Mouse (Mus musculus) spleen, postnatal 4 days (tissue): ENCODE results near the gene Nmnat2.
A peak's percentile ranks its signal among the peaks of the same experiment; 100 is the strongest.

Experiments used
- DNase-seq, 2 experiments: peaks; one replicate each; pipeline ENCODE4 v3.0.0; 2022; ENCODE audit warnings: low spot score in 2 of 2

Gene Nmnat2

DNA sequence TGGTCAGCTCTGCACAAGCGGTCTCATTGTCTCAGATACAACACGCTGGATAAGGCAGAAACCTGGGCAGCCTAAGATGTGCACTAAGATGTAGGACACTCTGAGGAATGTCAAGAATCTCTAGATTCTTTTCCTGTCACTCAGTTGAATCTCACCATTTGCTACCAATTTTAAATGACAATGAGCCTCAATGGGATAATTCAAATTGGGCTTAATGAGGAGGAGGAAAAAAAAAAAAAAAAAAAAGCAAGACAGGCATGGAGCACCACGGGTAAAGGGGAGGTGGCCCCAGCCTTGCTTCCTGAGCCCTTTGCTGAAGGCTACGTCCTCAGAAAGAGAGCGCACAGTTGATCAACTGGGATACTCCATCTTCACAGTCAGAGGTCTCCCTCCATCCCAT is 138.4 kb downstream of the Nmnat2 start:
- DNase-seq = no peak

DNA sequence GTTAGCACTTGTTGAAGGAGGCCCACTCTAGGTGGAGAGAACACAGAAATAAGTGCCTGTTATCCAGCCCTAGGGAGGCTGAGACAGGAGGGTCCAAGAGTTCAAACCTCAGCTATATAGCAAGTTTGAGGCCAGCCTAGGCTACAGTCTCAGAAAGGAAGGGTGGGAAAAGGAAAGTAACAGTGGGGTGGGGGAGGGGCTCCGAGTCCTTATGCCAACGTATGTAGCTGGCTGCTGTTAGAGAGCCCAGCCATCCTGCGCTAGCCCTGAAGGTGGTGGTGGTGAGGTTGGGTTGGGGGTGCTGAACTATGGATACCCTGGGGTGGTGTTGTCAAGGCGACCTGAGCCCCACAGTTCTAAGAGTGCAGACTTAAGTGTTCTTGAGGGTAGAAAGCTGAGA is 138.8 kb downstream of the Nmnat2 start:
- DNase-seq = no peak

DNA sequence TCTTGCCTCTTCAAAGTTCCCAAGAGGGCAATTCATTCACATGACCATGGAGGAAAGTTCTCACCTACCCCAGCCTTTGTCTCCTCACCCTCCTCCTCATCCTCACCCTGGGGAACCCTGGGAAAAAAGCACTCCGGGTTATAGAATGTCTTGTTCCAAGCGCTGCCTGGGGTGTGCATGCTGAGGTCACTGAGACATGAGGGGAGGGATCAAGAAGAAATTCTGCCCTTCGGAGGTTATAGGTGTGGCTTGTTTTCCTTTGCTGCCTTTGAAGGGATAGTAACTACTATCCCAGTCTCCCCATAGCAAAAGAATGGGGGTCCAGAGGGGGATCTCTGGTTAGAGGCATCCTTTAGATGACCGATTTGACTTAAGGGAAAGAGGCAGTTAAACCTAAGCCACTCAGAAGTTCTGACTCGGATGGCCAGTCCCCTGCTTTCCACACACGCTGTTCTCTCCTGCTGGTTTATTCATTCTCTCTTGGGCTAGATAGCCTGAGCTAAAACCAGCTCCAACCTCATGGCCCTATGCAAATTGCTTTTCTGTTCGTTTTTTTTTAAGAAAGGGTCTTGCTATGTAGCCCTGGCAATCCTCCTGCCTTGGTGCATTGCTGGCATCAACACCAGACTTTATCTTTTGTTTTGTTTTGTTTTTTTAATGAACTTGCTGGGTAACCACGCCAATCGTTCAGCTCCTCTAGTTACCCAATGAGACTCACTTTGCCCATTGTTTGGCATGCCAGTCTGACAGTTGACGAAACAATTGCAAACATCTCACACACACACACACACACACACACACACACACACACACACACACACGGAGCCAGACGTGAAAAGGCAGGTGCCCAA is 139.7 kb downstream of the Nmnat2 start:
- DNase-seq = no peak

DNA sequence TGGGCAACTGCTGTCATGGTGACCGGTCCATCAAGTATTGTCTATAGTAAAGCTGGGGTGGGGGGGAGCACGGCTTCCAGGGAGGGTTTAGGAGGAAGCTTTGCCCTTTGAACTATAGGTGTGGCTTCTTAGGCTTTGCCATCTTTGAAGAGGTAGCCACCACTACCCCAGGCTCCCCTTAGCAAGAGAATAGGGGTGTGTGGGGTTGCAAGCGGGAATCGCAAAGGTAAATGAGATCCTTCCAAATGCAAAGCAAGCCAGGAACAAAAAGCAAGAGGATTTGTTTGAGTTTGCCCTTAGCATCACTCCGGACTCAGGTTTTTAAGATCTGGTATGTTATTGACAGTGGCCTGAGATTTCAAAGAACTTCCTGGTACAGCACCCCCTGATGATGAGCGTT is 140.5 kb downstream of the Nmnat2 start:
- no peak for DNase-seq

DNA sequence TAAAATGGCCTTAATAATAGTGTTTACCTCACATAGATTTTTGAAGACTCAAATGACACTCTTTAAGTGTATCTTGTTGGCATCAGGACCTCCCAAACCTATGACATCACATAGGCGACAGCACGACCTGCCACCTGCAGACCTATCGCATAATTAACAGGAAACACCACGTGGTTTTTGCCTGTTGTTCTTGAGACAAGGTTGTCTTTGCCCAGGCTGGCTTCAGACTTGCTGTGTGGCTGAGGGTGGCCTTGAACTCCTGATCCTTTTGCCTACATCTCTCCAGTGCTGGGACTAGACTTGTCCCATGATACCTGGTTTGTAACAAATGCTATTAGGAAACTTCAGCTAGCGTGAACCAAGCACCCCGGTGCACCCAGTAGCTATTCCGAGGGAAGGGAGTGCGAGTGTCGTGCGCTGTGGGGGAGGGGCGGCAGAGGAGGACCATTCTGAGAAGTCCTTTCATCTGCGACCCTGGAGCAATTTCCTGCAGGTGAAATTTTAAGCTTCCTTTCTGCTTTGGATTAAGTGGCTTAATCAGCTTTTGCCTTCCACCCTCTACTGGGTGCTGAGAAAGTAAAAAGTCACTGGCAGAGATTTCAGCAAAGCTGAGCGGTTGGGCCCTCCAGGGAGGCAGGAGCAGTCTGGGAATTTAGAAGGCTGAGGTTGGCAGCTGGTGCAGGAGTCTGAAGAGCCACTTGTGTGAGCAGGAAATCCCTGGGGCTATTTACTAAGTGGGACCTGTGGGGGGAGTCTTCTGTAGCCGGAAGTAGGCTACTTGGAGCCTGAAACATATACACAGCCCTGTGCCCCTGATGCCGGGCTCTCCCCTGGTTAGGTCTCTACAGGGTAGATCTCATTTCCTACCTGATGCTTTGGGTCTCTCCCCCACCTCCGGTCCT is 141.3 kb downstream of the Nmnat2 start:
- DNase-seq = no peak

DNA sequence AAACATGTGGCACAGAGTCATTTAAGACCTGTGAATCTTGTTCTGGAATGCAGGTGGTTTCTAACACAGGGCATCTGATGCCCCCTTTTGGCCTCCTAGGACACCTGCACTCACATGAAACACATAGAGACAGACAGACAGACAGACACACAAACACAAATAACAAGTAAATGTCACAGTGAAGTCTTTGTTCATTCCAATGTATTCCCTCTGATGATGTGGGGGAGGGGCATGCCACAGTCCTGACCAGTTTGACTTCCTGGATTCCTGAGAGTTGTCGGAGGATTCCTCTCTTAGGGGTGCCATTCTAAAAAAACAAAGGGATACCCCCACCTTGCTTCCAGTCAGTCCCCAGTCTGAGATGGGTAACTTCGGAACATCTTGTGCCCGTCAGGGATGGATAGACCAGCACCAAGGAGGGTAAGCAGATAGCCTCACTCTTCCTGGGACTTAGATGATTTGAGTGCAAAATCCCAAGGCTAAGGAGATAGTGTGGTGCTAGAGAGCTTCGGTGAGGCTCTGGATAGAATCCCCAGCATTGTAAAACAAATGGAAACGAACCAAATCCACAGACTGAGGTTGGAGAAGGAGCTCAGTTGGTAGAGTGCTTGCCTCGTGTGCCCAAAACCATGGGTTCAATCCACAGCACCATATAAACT is 142.4 kb downstream of the Nmnat2 start:
- no peak for DNase-seq

DNA sequence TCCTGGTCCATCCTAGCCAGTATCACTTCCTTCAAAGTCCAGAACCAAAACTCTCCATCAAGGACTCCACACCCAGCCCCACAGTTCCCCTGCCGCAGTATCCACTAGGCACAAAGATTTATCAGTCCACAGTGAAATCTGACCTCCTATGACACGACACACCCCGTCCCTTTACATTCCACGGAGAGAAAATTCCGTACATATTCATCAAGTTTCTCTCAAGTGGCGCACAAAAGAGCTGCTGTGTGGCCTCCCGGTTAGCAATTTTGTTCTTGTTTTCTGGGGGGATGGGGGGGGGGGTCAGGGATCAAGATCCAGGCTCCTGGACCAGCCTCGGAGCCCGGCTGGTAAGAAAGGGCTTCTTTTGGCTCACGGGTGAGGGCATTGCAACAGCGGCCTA is 143.8 kb downstream of the Nmnat2 start:
- no peak for DNase-seq

DNA sequence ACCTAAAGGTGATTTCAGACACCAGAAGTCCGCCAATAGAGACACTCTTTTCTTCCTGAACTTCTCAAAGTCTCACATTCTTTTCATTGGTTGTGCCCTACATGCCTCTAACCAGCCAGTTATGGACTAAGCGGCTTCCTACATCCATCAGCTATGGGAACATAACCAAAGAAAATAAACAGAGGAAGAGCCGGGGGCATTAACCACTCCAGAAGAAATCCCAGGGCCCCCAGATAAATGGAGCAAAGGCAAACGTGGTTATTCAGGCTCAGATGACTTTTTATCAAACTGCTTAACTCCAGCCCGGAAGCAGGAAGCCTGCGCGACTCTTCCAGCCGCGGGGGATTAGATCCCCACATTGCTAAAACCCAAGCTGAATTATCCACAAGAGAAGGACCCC is 146.1 kb downstream of the Nmnat2 start:
- no peak for DNase-seq

DNA sequence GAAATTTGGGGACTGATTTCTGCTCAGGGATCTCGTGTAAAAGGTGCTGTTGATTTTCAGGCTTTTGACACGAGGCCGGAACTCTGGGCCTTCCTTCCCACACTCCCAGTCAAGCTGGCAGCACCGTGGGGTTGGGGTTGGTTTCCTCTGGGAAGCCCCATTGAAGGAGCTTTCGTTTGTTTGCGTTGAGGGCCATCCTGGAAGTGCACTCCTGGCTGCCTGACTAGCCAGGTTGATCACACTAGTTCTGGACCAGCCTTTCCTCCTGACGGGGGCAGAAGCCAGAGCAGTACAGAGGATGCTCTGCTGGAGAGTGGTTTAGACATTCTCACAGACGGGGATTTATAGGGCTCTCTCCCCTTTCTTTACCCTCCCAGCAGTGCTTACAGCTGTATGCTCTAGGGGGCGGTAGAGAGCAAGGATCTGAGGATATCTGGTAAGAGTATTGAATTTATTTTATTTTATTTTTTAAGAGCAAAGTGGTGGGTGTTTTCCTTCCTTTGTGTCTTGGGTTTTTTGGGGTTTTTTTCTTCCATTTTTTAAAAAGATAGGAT is 146.6 kb downstream of the Nmnat2 start:
- peak; percentile 44 to 76 for DNase-seq

DNA sequence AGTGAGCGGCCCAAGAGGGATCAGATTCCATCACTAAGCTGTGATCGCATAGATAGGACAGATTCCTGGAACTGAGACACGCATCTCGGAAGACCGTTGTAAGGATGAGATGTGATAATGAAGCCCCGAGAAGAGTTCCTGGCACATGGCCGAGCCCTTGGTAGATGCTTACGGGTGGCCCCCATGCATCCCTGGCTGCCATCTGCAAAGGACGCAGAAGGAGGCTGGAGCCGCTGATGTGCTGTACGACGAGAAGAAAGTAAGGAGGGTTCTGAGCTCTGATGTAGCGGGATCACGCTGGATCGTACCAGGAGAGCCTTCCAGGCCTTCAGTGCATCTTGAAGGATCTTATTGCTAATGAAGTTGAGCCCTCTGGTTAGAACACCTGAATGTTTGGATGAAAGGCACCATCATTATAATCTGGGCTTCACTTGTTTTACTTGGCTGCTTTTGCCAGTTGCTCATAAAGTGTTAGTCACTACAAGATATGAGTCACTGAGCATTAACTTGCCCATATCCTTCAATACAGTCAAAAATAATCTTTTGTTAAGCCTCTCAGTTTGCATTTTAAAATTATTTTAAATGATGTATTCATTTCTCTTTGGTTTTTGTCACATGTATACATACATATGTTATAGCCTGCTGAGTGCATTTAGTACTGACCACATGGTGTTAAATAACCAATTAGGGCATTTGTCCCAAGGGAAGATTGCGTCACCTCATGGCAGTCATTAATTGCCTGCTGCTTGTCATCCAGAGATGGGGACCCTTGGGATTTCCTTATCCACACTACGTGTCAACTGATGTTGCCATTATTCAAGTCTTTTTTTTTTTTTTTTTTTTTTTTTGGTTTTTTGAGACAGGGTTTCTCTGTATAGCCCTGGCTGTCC is 147.7 kb downstream of the Nmnat2 start:
- DNase-seq = no peak

DNA sequence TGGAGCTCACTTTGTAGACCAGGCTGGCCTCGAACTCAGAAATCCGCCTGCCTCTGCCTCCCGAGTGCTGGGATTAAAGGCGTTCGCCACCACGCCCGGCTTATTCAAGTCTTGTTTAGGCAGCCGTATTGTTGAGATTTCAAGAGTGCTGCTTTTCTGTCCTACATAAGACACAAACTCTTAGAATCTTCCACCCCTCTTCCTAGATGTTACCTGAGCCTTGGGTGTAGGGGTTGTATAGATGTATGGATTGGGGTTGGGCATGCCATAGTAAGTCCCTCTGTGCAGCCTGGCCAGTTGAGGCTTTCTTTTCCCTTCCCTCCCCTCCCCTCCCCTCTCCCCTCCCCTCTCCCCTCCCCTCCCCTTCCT is 148.4 kb downstream of the Nmnat2 start:
- no peak for DNase-seq

DNA sequence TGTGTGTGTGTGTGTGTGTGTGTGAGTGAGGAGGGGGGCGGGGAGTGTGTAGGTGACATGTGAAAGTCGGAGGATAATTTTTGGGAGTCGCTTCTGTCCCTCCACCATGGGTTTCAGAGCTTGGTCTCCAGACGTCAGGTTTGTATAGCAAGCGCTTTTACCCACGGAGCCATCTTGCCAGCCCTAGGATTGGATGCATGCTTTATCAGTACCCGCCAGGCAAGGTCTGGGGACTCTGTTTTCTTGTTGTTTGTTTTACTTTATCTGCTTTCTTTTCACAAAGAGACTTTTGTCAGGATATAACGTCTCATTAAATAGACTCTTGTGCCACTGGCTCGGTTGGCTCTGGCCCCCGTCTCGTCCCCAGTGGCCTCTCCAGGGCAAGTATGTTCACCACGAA is 150.0 kb downstream of the Nmnat2 start:
- no peak for DNase-seq

DNA sequence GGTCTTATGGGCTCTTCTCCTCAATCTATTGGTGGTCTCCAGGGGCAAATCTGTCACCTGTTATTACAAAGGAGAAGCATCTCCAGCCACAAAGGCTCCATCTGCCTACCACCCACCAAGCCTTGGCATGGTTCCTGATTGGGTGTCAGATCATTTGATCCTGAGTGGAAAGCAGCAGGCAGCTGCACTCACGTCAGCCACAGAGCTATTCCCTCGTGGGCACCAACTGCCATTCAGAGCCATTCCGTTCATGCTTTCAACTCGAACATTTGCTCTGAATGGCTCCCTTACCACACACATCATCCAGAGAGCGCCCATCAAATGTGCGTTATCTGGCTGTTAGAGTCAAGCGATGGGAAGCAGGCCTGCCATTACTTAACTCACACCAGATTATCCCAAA is 153.1 kb downstream of the Nmnat2 start:
- no peak for DNase-seq

DNA sequence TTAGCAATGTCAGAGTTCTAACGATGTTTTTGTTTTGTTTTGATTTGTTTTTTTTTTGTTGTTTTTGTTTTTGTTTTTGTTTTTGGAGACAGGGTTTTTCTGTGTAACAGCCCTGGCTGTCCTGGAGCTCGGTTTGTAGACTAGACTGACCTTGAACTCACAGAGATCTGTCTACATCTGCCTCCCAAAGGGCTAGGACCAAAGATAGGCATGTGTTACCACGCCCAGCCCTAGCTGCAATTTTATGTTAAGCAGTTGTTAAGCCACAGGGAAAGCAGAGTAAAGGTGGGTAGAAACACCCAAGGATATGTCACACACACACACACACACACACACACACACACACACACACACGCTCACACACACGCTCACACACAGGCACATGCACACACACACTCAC is 154.6 kb downstream of the Nmnat2 start:
- DNase-seq = no peak

DNA sequence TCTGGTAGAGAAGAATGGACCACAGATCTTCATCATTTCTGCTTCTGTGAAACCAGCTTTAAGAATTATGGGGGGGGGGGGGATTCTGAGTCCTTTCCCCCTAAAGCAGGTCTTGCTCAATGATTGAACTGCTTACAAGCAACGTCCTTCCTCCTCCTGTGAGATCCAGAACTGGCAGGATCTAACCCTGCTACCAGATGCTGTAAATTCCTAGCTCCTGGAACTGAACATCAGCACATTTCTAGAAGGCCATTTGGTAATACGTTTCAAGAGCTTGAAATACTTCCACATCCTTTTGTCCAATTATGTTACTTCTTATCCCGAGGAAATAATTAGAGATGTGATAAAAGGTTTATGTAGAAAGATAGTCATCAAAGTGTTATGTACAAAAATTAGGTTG is 155.0 kb downstream of the Nmnat2 start:
- DNase-seq = no peak

DNA sequence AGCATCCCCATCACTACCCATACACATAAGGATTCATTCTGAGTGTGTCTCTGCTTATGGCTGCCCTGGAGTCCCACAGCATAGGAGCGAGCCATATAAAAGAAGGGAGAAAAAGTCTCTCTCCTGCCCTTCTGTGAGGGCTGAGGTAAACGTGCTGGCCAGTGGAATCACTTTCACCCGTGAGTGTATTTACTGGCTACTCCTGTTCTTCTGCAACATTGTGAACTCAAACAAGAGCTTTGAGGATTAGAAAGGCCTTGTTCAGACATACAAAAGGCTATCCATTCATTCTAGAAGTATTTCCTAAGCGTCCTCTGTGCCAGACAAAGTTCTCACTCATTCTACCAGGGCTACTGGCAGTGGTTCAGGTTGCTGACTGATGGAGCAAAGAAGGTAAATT is 156.8 kb downstream of the Nmnat2 start:
- DNase-seq = no peak

DNA sequence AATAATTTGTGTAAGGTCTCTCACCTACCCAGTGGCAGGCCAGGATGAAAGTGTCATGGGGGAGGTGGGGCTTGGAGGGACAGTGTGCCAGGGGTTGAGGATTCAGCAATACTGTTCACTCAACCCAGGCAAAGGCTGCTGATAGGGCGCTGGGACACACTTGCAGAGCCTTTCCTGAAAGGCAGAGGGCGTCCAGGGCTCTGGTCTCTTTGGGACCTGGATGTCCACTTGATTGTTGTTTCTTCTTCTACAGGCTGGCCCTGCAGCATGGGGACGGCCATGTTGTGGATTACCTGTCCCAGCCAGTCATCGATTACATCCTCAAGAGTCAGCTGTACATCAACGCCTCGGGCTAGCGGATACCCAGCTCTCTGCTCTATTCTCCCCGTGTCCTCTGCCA is 160.5 kb downstream of the Nmnat2 start:
- DNase-seq = no peak

DNA sequence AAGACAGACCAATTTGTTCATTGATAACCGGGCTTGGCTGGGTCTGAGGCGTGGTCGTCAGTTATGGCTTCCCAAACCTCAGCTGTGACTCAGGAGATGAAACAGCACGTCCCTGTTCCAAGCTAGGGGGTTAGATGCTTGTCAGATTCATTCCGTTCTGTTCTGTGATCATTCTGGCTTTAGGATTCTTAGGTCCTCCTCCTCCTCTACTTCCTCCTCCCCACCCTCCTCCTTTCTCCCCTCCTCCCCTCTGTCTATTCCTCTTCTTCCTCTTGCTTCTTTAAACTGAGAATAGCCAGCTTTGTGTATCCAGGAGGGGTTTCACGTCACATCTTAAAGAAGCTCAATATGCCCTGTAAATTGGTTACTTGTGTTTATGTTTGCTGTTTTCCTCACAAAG is 165.8 kb downstream of the Nmnat2 start:
- no peak for DNase-seq

DNA sequence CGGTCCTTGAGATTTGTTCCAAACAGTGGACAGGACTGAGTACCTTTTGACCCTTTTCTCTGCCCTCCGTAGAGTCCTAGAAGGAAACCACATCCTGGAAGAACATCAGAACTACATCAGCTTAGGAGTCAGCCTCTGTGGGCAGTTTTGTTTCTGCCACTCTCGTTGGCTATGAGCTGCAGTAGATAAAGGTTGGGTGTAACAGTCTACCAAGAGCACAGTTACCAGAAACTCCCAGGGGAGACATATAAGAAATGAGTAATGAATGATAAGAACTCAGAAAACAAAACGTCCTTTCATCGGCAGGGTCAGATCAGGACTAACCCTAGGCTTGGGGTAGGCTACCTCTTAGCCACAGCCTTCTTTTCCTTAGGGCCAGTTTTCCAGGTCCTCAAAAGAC is 166.5 kb downstream of the Nmnat2 start:
- no peak for DNase-seq

DNA sequence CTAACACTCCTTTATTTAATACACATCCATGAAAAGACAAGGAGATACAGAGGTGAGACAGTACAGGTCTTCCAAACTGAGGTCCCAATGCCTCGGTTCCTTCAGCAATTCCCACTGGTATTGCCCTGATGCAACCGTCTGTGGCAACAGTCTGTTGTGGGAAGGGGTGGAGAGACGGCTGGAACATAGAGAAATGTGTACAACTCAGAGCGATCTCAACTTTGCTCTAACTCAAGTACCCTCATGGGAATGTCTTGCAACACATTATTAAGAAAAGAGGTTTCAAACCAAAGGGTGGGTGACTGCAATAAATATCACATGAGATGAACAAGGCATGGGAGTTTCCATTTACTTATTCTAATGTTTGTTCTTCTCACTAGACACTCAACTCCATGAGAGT is 168.0 kb downstream of the Nmnat2 start:
- no peak for DNase-seq

DNA sequence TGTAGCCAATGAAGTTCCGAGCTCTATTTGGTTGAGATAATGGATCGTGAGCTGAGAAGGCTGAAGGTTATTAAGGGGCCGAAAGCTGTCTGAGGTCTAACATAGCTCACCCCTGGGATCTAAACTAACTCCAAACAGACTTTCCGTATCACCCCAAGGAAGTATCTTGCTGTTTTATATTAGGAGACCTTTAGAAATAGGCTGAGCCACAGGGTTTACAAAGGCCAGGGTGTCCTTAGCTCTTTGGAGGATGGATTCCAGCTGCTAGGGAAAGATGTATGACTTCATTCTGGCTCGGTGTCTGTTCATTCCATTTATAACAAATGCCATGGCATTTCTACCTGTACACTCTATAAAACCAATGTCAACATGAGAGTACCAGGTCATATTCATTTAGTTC is 169.7 kb downstream of the Nmnat2 start:
- DNase-seq = no peak
